Mouse (Mus musculus) small intestine, adult 2 months (tissue): ENCODE results near the gene Cpne9.

Source experiments
- CTCF ChIP-seq: fragments of 200-500 bp; IDR thresholded peaks from 2 replicates; pipeline ENCODE4 v1.5.1; 2012; ENCODE audit warnings: low read depth, mild to moderate bottlenecking, control low read depth, inconsistent platforms, low read length, moderate library complexity, mixed read lengths; ENCODE audit not compliant: insufficient replicate concordance, insufficient read length; ENCODE audit errors: extremely low read depth
- POLR2A ChIP-seq: fragments of 200-500 bp; IDR thresholded peaks from 2 replicates; pipeline ENCODE4 v1.6.1; 2012; ENCODE audit warnings: low read depth, mild to moderate bottlenecking, control low read depth, inconsistent platforms, low read length, moderate library complexity

GRCm38 (mm10) chr6:113302258-113302657 lies 20.2 kb downstream of the Cpne9 start:
- TF ChIP-seq CTCF: peak; percentile 16; the same call in 1 of the 2 replicates
- no peak for TF ChIP-seq POLR2A
